Mouse (Mus musculus): ENCODE data around the gene E130311K13Rik.

Gene E130311K13Rik

GRCm38 (mm10) chr3:63928878-63929859 lies at the start of gene E130311K13Rik:
Gene E130311K13Rik, minus strand, starts transcription at chr3:63929472.
- DNase-seq (ENCODE audit: low spot score), result peak; percentile 96

- no peak for DNase-seq (ENCODE audit: low spot score)
Measured at GRCm38 (mm10) chr3:63977895-63978294, 48.6 kb upstream of the E130311K13Rik start.

- peak; percentile 97 for DNase-seq (ENCODE audit: low spot score)
Measured at GRCm38 (mm10) chr3:63975955-63976908, 47.0 kb upstream of the E130311K13Rik start, which contains the start of gene Gmps. Gene Gmps, plus strand, starts transcription at chr3:63976106.

- DNase-seq (ENCODE audit: low spot score), result no peak
Measured at GRCm38 (mm10) chr3:63965929-63966328, 36.7 kb upstream of the E130311K13Rik start.

- DNase-seq (ENCODE audit: low spot score), result no peak
Measured at GRCm38 (mm10) chr3:63964922-63965249, 35.6 kb upstream of the E130311K13Rik start.

- peak; percentile 99 for DNase-seq (ENCODE audit: low spot score)
Measured at GRCm38 (mm10) chr3:63964100-63964921, 35.0 kb upstream of the E130311K13Rik start, which contains the start of gene Slc33a1. Gene Slc33a1, minus strand, starts transcription at chr3:63964768.

- DNase-seq (ENCODE audit: low spot score), result no peak
Measured at GRCm38 (mm10) chr3:63963421-63964099, 34.3 kb upstream of the E130311K13Rik start.

- no peak for DNase-seq (ENCODE audit: low spot score)
Measured at GRCm38 (mm10) chr3:63949837-63950236, 20.6 kb upstream of the E130311K13Rik start.

- no peak for DNase-seq (ENCODE audit: low spot score)
Measured at GRCm38 (mm10) chr3:63941204-63941850, 12.1 kb upstream of the E130311K13Rik start.

- no peak for DNase-seq (ENCODE audit: low spot score)
Measured at GRCm38 (mm10) chr3:63938928-63939327, 9.7 kb upstream of the E130311K13Rik start.

GRCm38 (mm10) chr3:63919634-63920033 lies 9.6 kb downstream of the E130311K13Rik start:
- DNase-seq (ENCODE audit: low spot score), result no peak

GRCm38 (mm10) chr3:63910301-63910700 lies 19.0 kb downstream of the E130311K13Rik start:
- DNase-seq (ENCODE audit: low spot score), result no peak

GRCm38 (mm10) chr3:63905241-63905640 lies 24.0 kb downstream of the E130311K13Rik start:
- peak; percentile 38 for DNase-seq (ENCODE audit: low spot score)

GRCm38 (mm10) chr3:63904157-63904556 lies 25.1 kb downstream of the E130311K13Rik start:
- no peak for DNase-seq (ENCODE audit: low spot score)

- no peak for DNase-seq (ENCODE audit: low spot score)
Measured at GRCm38 (mm10) chr3:63900021-63900571, 29.2 kb downstream of the E130311K13Rik start.

GRCm38 (mm10) chr3:63899309-63899695 lies 30.0 kb downstream of the E130311K13Rik start, which contains the start of gene Plch1:
Gene Plch1, minus strand, starts transcription at chr3:63899472.
- DNase-seq (ENCODE audit: low spot score), result peak; percentile 76

GRCm38 (mm10) chr3:63898581-63899308 lies 30.5 kb downstream of the E130311K13Rik start:
- peak; percentile 88 for DNase-seq (ENCODE audit: low spot score)

- DNase-seq (ENCODE audit: low spot score), result no peak
Measured at GRCm38 (mm10) chr3:63897177-63897576, 32.1 kb downstream of the E130311K13Rik start.

- no peak for DNase-seq (ENCODE audit: low spot score)
Measured at GRCm38 (mm10) chr3:63896303-63896702, 33.0 kb downstream of the E130311K13Rik start.

Data from testis, postnatal 10 days (tissue).